Mouse (Mus musculus): Measurements from ENCODE around the gene Agk. TPM values are rescaled to one million over a fixed set of nuclear protein-coding genes. Genes with fewer than 3 reads are reported as not detected.

The Agk gene
- polyA plus RNA-seq, 1 experiment from 2014 or later = 41.2 TPM

- Histone ChIP-seq H3K27me3 (no peaks in the 10 kb centered on the region), H3K9ac (peak overlapping the region; percentile 93), H3K4me3 (peak overlapping the region; percentile 83), H3K4me2 (peak overlapping the region; percentile 88), H3K9me3 (no peaks in the 10 kb centered on the region), H3K36me3 (no peaks in the 10 kb centered on the region), H3K27ac (replicated peaks) (peak overlapping the region; percentile 91), H3K4me1 (replicated peaks) (peaks cover 46% of the 10 kb centered on the region)
- 5% methylated on average over 7 of the region's 7 CpGs for WGBS
- no peak for ATAC-seq (ENCODE audit: low read depth)
These were observed 109.7 kb downstream of the Agk start for GRCm38 (mm10) chr6:40434697-40435096.

GRCm38 (mm10) chr6:40435151-40436046 is 110.4 kb downstream of the Agk start:
- Histone ChIP-seq H3K9me3 (no peaks in the 10 kb centered on the region), H3K9ac (peak overlapping the region; percentile 93), H3K4me3 (peak overlapping the region; percentile 83), H3K4me2 (peak overlapping the region; percentile 88), H3K36me3 (no peaks in the 10 kb centered on the region), H3K4me1 (replicated peaks) (peaks cover 39% of the 10 kb centered on the region), H3K27ac (replicated peaks) (peak overlapping the region; percentile 91), H3K27me3 (no peaks in the 10 kb centered on the region)
- under 1% methylated on average over 70 of the region's 72 CpGs for WGBS
- peak; percentile 81 for ATAC-seq (ENCODE audit: low read depth)

DNA sequence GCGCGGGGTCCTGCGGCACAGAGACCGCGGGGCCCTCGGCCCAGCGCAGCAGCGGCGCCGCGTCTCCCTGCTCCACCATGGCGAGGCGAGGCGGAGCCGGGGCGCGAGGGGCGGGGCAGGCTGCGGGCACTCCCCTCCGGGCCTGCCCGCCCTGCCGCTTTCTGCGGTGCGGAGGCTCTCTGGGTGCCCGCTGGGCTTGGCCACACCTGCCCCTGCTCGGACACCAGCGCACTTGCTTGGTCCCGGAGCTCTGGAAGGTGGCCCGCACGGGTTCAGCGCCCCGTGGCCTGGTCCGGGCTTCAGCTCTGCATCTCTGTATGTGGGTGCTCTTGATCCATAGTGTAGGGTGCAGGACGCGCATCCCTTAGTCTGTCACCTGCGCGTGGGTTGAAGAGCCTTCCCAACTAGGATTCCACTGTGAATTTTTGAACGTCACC is 111.1 kb downstream of the Agk start, which contains the start of gene E330009J07Rik:
Gene E330009J07Rik, minus strand, starts transcription at position 89 of the 437 bp plus-strand sequence.
- peak; percentile 92 for ATAC-seq (ENCODE audit: low read depth)
- no peaks in the 10 kb centered on the region for H3K27me3 ChIP-seq
- H3K36me3 ChIP-seq = no peaks in the 10 kb centered on the region
- peak within 1 kb of the TSS; percentile 91 for H3K27ac ChIP-seq (replicated peaks)
- H3K4me2 ChIP-seq = peak within 1 kb of the TSS; percentile 88
- peaks cover 33% of the 10 kb centered on the region for H3K4me1 ChIP-seq (replicated peaks)
- H3K9me3 ChIP-seq = no peaks in the 10 kb centered on the region
- H3K4me3 ChIP-seq = peak within 1 kb of the TSS; percentile 83
- under 1% methylated on average over 38 of the region's 38 CpGs for WGBS
- H3K9ac ChIP-seq = peak within 1 kb of the TSS; percentile 93

- 52% methylated on average over 5 of the region's 5 CpGs for WGBS
- Histone ChIP-seq H3K4me3 (no peak within 1 kb of the TSS), H3K9ac (no peak within 1 kb of the TSS), H3K4me2 (peak within 1 kb of the TSS; percentile 16; the same call in 1 of the 2 replicates), H3K27me3 (no peaks in the 10 kb centered on the region; the same call in 1 of the 2 replicates), H3K9me3 (no peaks in the 10 kb centered on the region), H3K27ac (replicated peaks) (no peak within 1 kb of the TSS), H3K36me3 (no peaks in the 10 kb centered on the region), H3K4me1 (replicated peaks) (peaks cover 20% of the 10 kb centered on the region)
- ATAC-seq (ENCODE audit: low read depth) = no peak
These were observed 114.0 kb downstream of the Agk start, which contains the start of gene Wee2 for GRCm38 (mm10) chr6:40438936-40439335. Gene Wee2, plus strand, starts transcription at chr6:40439088.

GRCm38 (mm10) chr6:40439731-40440130 is 114.8 kb downstream of the Agk start:
- no peak for ATAC-seq (ENCODE audit: low read depth)
- peak overlapping the region; percentile 16; the same call in 1 of the 2 replicates for H3K4me2 ChIP-seq
- 38% methylated on average over 12 of the region's 12 CpGs for WGBS

DNA sequence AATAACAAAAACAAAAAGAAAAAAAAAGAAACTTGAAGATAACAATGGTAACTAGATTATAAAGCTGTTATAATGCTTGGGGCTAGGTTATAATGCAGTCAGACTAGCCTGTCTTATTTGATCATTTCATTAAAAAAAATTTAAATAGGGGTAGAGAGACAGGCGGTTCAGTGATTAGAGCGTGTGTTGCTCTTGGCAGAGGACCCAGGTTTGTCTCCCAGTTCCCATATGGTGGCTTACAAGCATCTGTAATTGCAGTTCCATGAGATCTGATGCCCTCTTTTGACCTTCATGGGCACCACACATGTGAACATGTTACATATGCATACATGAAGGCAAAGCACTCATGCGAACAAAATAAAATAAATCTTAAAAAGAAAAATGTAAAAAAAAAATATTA is 116.3 kb downstream of the Agk start:
- Histone ChIP-seq H3K9ac (no peak overlapping the region), H3K4me2 (no peak overlapping the region), H3K36me3 (no peaks in the 10 kb centered on the region), H3K4me1 (replicated peaks) (peaks cover 7% of the 10 kb centered on the region; the same call in 1 of the 2 replicates), H3K9me3 (no peaks in the 10 kb centered on the region), H3K27ac (replicated peaks) (no peak overlapping the region), H3K4me3 (no peak overlapping the region), H3K27me3 (no peaks in the 10 kb centered on the region; the same call in 1 of the 2 replicates)
- ATAC-seq (ENCODE audit: low read depth) = no peak
- WGBS = 67% methylated on average over 3 of the region's 3 CpGs

More at GRCm38 (mm10) chr6:40439731-40440130, 114.8 kb downstream of the Agk start:
- Histone ChIP-seq H3K36me3 (no peaks in the 10 kb centered on the region), H3K4me3 (no peak overlapping the region), H3K9ac (no peak overlapping the region), H3K27ac (replicated peaks) (no peak overlapping the region), H3K27me3 (no peaks in the 10 kb centered on the region; the same call in 1 of the 2 replicates), H3K9me3 (no peaks in the 10 kb centered on the region), H3K4me1 (replicated peaks) (peaks cover 12% of the 10 kb centered on the region)

DNA sequence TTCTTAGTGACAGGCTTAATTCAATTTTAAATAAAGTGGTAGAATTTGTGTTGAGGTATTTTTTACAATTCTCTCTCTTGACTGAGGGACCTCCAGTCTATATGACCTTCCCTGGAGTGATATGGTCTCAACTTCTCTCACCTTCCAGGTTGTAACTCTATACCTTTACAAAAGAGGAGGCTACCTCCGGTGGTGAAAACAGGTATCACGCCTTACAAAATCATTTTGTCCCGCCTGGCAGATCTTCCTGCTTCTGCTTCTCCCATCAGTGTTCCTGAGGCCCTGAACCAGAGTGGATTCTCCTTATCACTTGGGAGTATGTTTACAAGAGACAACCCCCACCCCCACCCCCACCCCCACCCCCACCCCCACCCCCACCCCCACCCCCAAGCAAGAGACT is 116.8 kb downstream of the Agk start:
- Histone ChIP-seq H3K9me3 (no peaks in the 10 kb centered on the region), H3K27me3 (no peaks in the 10 kb centered on the region; the same call in 1 of the 2 replicates), H3K4me1 (replicated peaks) (0 out of 2 replicates have a peak, but pooled peaks cover 3% of the 10 kb centered on the region), H3K27ac (replicated peaks) (no peak overlapping the region), H3K4me3 (no peak overlapping the region), H3K4me2 (no peak overlapping the region), H3K36me3 (no peaks in the 10 kb centered on the region), H3K9ac (no peak overlapping the region)
- 54% methylated on average over 3 of the region's 3 CpGs for WGBS
- ATAC-seq (ENCODE audit: low read depth) = no peak

GRCm38 (mm10) chr6:40443281-40443928 is 118.4 kb downstream of the Agk start:
- Histone ChIP-seq H3K9me3 (no peaks in the 10 kb centered on the region), H3K4me2 (no peak overlapping the region), H3K4me1 (replicated peaks) (no peaks in the 10 kb centered on the region), H3K36me3 (no peaks in the 10 kb centered on the region), H3K27me3 (no peaks in the 10 kb centered on the region; the same call in 1 of the 2 replicates), H3K4me3 (no peak overlapping the region), H3K9ac (no peak overlapping the region), H3K27ac (replicated peaks) (no peak overlapping the region)
- 34% methylated on average over 10 of the region's 10 CpGs for WGBS
- ATAC-seq (ENCODE audit: low read depth) = no peak; the same call in 1 of the 2 replicates

Other genes starting within 250 kb of the Agk start
- 12.3 and 13.7 TPM in 2 replicates for gene E330009J07Rik, start 111.0 kb downstream of the Agk start, polyA plus RNA-seq (2015; fragmentation: Nextera tagmentation; extraction: Ambion mirVana)
- 0.10 and 0.39 TPM in 2 replicates for gene Wee2, start 113.9 kb downstream of the Agk start, polyA plus RNA-seq (2015; fragmentation: Nextera tagmentation; extraction: Ambion mirVana)
- 124 and 131 TPM in 2 replicates for gene Ssbp1, start 146.2 kb downstream of the Agk start, polyA plus RNA-seq (2015; fragmentation: Nextera tagmentation; extraction: Ambion mirVana)
- 0.18 TPM in 1 of 2 replicates, not detected in the other for gene Tas2r137, start 166.1 kb downstream of the Agk start, polyA plus RNA-seq (2015; fragmentation: Nextera tagmentation; extraction: Ambion mirVana)
- 0.40 TPM in 1 of 2 replicates, not detected in the other for gene Tas2r108, start 168.4 kb downstream of the Agk start, polyA plus RNA-seq (2015; fragmentation: Nextera tagmentation; extraction: Ambion mirVana)
- not detected in 2 replicates for gene Prss37, start 194.3 kb downstream of the Agk start, polyA plus RNA-seq (2015; fragmentation: Nextera tagmentation; extraction: Ambion mirVana)
- gene Olfr461, start 229.9 kb downstream of the Agk start, polyA plus RNA-seq (2015; fragmentation: Nextera tagmentation; extraction: Ambion mirVana) = 0.14 TPM in 1 of 2 replicates, not detected in the other
- not detected in 2 replicates for gene Olfr460, start 244.3 kb downstream of the Agk start, polyA plus RNA-seq (2015; fragmentation: Nextera tagmentation; extraction: Ambion mirVana)